Mouse (Mus musculus): ENCODE results near the gene Diras2. TPM values are rescaled to one million over a fixed set of nuclear protein-coding genes. Genes with fewer than 3 reads are reported as not detected.

Diras2 gene
- polyA plus RNA-seq, 1 experiment from 2014 or later = 0.39 TPM

DNA sequence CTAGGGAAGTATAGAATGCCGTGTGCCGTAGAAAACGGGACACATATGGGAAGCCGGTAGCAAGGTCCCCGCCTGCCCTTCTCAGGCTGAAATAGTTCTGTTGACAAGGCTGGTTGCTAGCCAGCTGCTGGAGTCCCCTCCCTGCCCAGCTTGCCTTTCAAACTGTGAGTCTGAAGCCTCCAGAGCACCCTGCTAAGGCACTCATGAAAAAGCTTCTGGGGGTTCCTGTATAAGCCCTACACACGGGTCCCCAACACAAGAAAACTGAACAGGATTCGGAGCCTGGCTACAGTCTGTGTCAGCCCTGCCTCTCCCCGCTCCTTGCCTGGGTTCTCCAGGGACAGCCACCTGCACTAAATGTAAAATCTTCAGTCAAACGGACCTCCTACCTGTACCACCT lies 2.3 kb downstream of the Diras2 start:
- DNase-seq (ENCODE audit: low spot score) (no peak), ATAC-seq (ENCODE audit: low FRiP score, low TSS enrichment) (no peak)
- no peaks in the 10 kb centered on the region for H3K36me3 ChIP-seq (ENCODE audit: control insufficient read depth, insufficient read depth, low read length)
- no peak overlapping the region for H3K4me3 ChIP-seq (ENCODE audit: low read depth, low read length)
- H3K4me1 ChIP-seq (replicated peaks; ENCODE audit: control insufficient read depth, insufficient read depth) = 0 out of 2 replicates have a peak, but pooled peaks cover 4% of the 10 kb centered on the region
- H3K4me2 ChIP-seq (replicated peaks; ENCODE audit: low read depth) = no peak overlapping the region
- 55% methylated on average over 9 of the region's 9 CpGs for WGBS
- H3K27ac ChIP-seq (replicated peaks) = no peak overlapping the region
- H3K9ac ChIP-seq (ENCODE audit: low read length) = no peak overlapping the region
- no peaks in the 10 kb centered on the region for H3K9me3 ChIP-seq (ENCODE audit: control insufficient read depth, low read length)
- TF ChIP-seq CTCF (IDR thresholded peaks at IDR 0.05; ENCODE audit: low read depth) (no peak), EP300 (optimal IDR thresholded peaks at IDR 0.05) (no peak)
- no peaks in the 10 kb centered on the region for H3K27me3 ChIP-seq (ENCODE audit: control insufficient read depth, insufficient read depth, low read length)

DNA sequence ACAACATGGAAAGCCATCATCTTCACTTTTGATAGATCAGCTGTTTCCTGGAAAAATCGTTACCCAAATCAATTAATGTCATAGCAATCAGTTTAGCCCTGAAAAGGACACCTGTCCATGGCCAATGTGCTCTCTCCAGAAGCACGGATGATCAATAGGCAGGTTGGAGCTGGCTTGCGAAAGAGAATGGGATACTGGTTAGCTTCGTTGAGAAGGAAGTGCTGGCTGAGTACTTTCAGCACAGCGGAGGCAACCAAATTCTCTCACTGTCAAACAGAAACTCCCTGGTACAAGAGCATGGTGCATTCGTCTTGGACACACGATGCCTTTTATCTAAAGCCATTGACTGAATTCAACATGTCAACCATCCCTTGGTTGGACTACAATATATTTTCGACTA lies 2.8 kb downstream of the Diras2 start:
- 77% methylated on average over 8 of the region's 8 CpGs for WGBS
- TF ChIP-seq EP300 (optimal IDR thresholded peaks at IDR 0.05) (no peak), CTCF (IDR thresholded peaks at IDR 0.05; ENCODE audit: low read depth) (no peak)
- Histone ChIP-seq H3K27ac (replicated peaks) (no peak overlapping the region), H3K27me3 (ENCODE audit: control insufficient read depth, insufficient read depth, low read length) (no peaks in the 10 kb centered on the region), H3K4me2 (replicated peaks; ENCODE audit: low read depth) (no peak overlapping the region), H3K4me1 (replicated peaks; ENCODE audit: control insufficient read depth, insufficient read depth) (0 out of 2 replicates have a peak, but pooled peaks cover 4% of the 10 kb centered on the region), H3K4me3 (ENCODE audit: low read depth, low read length) (no peak overlapping the region), H3K9ac (ENCODE audit: low read length) (no peak overlapping the region), H3K9me3 (ENCODE audit: control insufficient read depth, low read length) (no peaks in the 10 kb centered on the region), H3K36me3 (ENCODE audit: control insufficient read depth, insufficient read depth, low read length) (no peaks in the 10 kb centered on the region)
- ATAC-seq (ENCODE audit: low FRiP score, low TSS enrichment) = no peak
- no peak for DNase-seq (ENCODE audit: low spot score)

GRCm38 (mm10) chr13:52526249-52527035 lies 4.6 kb downstream of the Diras2 start:
- 67% methylated on average over 6 of the region's 6 CpGs for WGBS

GRCm38 (mm10) chr13:52524313-52524712 lies 6.8 kb downstream of the Diras2 start:
- Histone ChIP-seq H3K27ac (replicated peaks) (no peak overlapping the region), H3K27me3 (ENCODE audit: control insufficient read depth, insufficient read depth, low read length) (no peaks in the 10 kb centered on the region), H3K9ac (ENCODE audit: low read length) (no peak overlapping the region), H3K9me3 (ENCODE audit: control insufficient read depth, low read length) (no peaks in the 10 kb centered on the region), H3K4me2 (replicated peaks; ENCODE audit: low read depth) (no peak overlapping the region), H3K4me1 (replicated peaks; ENCODE audit: control insufficient read depth, insufficient read depth) (no peaks in the 10 kb centered on the region), H3K4me3 (ENCODE audit: low read depth, low read length) (no peak overlapping the region), H3K36me3 (ENCODE audit: control insufficient read depth, insufficient read depth, low read length) (no peaks in the 10 kb centered on the region)
- TF ChIP-seq EP300 (optimal IDR thresholded peaks at IDR 0.05) = no peak
- TF ChIP-seq CTCF (IDR thresholded peaks at IDR 0.05; ENCODE audit: low read depth) = no peak
- 87% methylated on average over 11 of the region's 11 CpGs for WGBS
- ATAC-seq (ENCODE audit: low FRiP score, low TSS enrichment) (no peak), DNase-seq (ENCODE audit: low spot score) (no peak)

More at GRCm38 (mm10) chr13:52526249-52527035, 4.6 kb downstream of the Diras2 start:
- Histone ChIP-seq H3K9ac (ENCODE audit: low read length) (no peak overlapping the region), H3K9me3 (ENCODE audit: control insufficient read depth, low read length) (no peaks in the 10 kb centered on the region), H3K27ac (replicated peaks) (no peak overlapping the region), H3K27me3 (ENCODE audit: control insufficient read depth, insufficient read depth, low read length) (no peaks in the 10 kb centered on the region), H3K4me2 (replicated peaks; ENCODE audit: low read depth) (no peak overlapping the region), H3K4me1 (replicated peaks; ENCODE audit: control insufficient read depth, insufficient read depth) (0 out of 2 replicates have a peak, but pooled peaks cover 4% of the 10 kb centered on the region), H3K36me3 (ENCODE audit: control insufficient read depth, insufficient read depth, low read length) (no peaks in the 10 kb centered on the region), H3K4me3 (ENCODE audit: low read depth, low read length) (no peak overlapping the region)
- TF ChIP-seq CTCF (IDR thresholded peaks at IDR 0.05; ENCODE audit: low read depth) (no peak), EP300 (optimal IDR thresholded peaks at IDR 0.05) (no peak)
- ATAC-seq (ENCODE audit: low FRiP score, low TSS enrichment) (no peak), DNase-seq (ENCODE audit: low spot score) (no peak)

GRCm38 (mm10) chr13:52521176-52521575 lies 9.9 kb downstream of the Diras2 start:
- Histone ChIP-seq H3K27me3 (ENCODE audit: control insufficient read depth, insufficient read depth, low read length) (no peaks in the 10 kb centered on the region), H3K4me2 (replicated peaks; ENCODE audit: low read depth) (no peak overlapping the region), H3K9me3 (ENCODE audit: control insufficient read depth, low read length) (no peaks in the 10 kb centered on the region), H3K4me3 (ENCODE audit: low read depth, low read length) (no peak overlapping the region), H3K9ac (ENCODE audit: low read length) (no peak overlapping the region), H3K4me1 (replicated peaks; ENCODE audit: control insufficient read depth, insufficient read depth) (no peaks in the 10 kb centered on the region), H3K36me3 (ENCODE audit: control insufficient read depth, insufficient read depth, low read length) (no peaks in the 10 kb centered on the region), H3K27ac (replicated peaks) (no peak overlapping the region)
- ATAC-seq (ENCODE audit: low FRiP score, low TSS enrichment) (no peak), DNase-seq (ENCODE audit: low spot score) (no peak)
- TF ChIP-seq EP300 (optimal IDR thresholded peaks at IDR 0.05) = no peak
- TF ChIP-seq CTCF (IDR thresholded peaks at IDR 0.05; ENCODE audit: low read depth) = no peak
- 42% methylated on average over 6 of the region's 6 CpGs for WGBS

- no peak for TF ChIP-seq EP300 (optimal IDR thresholded peaks at IDR 0.05)
- no peak for TF ChIP-seq CTCF (IDR thresholded peaks at IDR 0.05; ENCODE audit: low read depth)
- no peaks in the 10 kb centered on the region for H3K9me3 ChIP-seq (ENCODE audit: control insufficient read depth, low read length)
- no peak for ATAC-seq (ENCODE audit: low FRiP score, low TSS enrichment)
- 83% methylated on average over 5 of the region's 5 CpGs for WGBS
- no peak for DNase-seq (ENCODE audit: low spot score)
- H3K36me3 ChIP-seq (ENCODE audit: control insufficient read depth, insufficient read depth, low read length) = no peaks in the 10 kb centered on the region
- H3K27me3 ChIP-seq (ENCODE audit: control insufficient read depth, insufficient read depth, low read length) = no peaks in the 10 kb centered on the region
- no peak overlapping the region for H3K4me2 ChIP-seq (replicated peaks; ENCODE audit: low read depth)
- H3K27ac ChIP-seq (replicated peaks) = no peak overlapping the region
- no peak overlapping the region for H3K9ac ChIP-seq (ENCODE audit: low read length)
- no peak overlapping the region for H3K4me3 ChIP-seq (ENCODE audit: low read depth, low read length)
- H3K4me1 ChIP-seq (replicated peaks; ENCODE audit: control insufficient read depth, insufficient read depth) = no peaks in the 10 kb centered on the region
Measured at GRCm38 (mm10) chr13:52519425-52519824, 11.7 kb downstream of the Diras2 start.

Data from stomach, postnatal 0 days (tissue).